Mouse (Mus musculus) CH12.LX (cell line): ENCODE results near the gene Zmynd8. TPM values are rescaled to one million over a fixed set of nuclear protein-coding genes. Genes with fewer than 3 reads are reported as not detected.

ENCODE experiments used
- DNase-seq: peaks from one replicate; pipeline ENCODE4 v3.0.0-alpha.2; 2013; ENCODE audit errors: extremely low read depth
- H3K27ac ChIP-seq: 2 replicates; pipeline ENCODE4 v1.5.1; 2012; ENCODE audit warnings: low read depth, mild to moderate bottlenecking, control low read depth, moderate library complexity; ENCODE audit not compliant: insufficient read depth
- H3K27me3 ChIP-seq: replicated peaks from 2 replicates; pipeline ENCODE3; 2012; ENCODE audit warnings: inconsistent platforms
- H3K36me3 ChIP-seq, 2 experiments: replicated peaks in 1 of 2; 2 replicates each; pipeline versions ENCODE3 to v1.6.1; 2012; ENCODE audit warnings: inconsistent platforms in 1 of 2, low read length in 1 of 2, mild to moderate bottlenecking in 1 of 2, mixed read lengths in 1 of 2, moderate library complexity in 1 of 2; ENCODE audit not compliant: control insufficient read depth in 1 of 2, insufficient read depth in 1 of 2
- H3K4me1 ChIP-seq, 2 experiments: 2 replicates each; pipeline ENCODE4 v1.6.1; 2012; ENCODE audit warnings: inconsistent platforms in 1 of 2, moderate library complexity in 1 of 2; ENCODE audit not compliant: insufficient read depth in 2 of 2, control insufficient read depth in 1 of 2
- H3K4me2 ChIP-seq: 2 replicates; pipeline ENCODE4 v1.6.1; 2012; ENCODE audit warnings: low read depth, mild to moderate bottlenecking, control low read depth; ENCODE audit not compliant: poor library complexity, insufficient read depth, severe bottlenecking
- H3K4me3 ChIP-seq, 3 experiments: fragments of 150-350 bp in 1 of 3; sonication (generic) in 1 of 3; replicated peaks in 1 of 3; 2 replicates each; pipeline versions ENCODE3 to v1.5.1; 2011 to 2012; ENCODE audit warnings: low read depth in 2 of 3, low read length in 2 of 3, mild to moderate bottlenecking in 2 of 3, moderate library complexity in 2 of 3, control low read depth in 1 of 3, improper control_type of control experiment in 1 of 3, inconsistent platforms in 1 of 3, mixed read lengths in 1 of 3; ENCODE audit not compliant: poor library complexity in 1 of 3
- H3K79me2 ChIP-seq: replicated peaks from 2 replicates; pipeline ENCODE4 v1.6.1; 2012; ENCODE audit warnings: mild to moderate bottlenecking, moderate library complexity; ENCODE audit not compliant: control insufficient read depth, poor library complexity, insufficient read depth, severe bottlenecking; ENCODE audit errors: extremely low read depth
- H3K9ac ChIP-seq: 2 replicates; pipeline ENCODE4 v1.6.1; 2012; ENCODE audit warnings: low read depth, mild to moderate bottlenecking, control low read depth, moderate library complexity; ENCODE audit not compliant: insufficient read depth
- H3K9me3 ChIP-seq: replicated peaks from 2 replicates; pipeline ENCODE3; 2012; ENCODE audit warnings: low read length, inconsistent platforms, mixed read lengths
- BHLHE40 ChIP-seq: IDR thresholded peaks from 2 replicates; pipeline ENCODE4 v1.6.1; 2011; ENCODE audit warnings: mild to moderate bottlenecking, low read depth, low read length, improper control_type of control experiment
- CHD2 ChIP-seq: IDR thresholded peaks from 2 replicates; pipeline ENCODE4 v1.6.1; 2011; ENCODE audit warnings: low read length, improper control_type of control experiment
- CTCF ChIP-seq, 2 experiments: IDR thresholded peaks in 1 of 2; conservative IDR thresholded peaks in 1 of 2; 2 replicates each; pipeline ENCODE4 v1.5.1; 2011 to 2012; ENCODE audit warnings: low read depth in 2 of 2, low read length in 2 of 2, improper control_type of control experiment in 1 of 2, inconsistent platforms in 1 of 2, mild to moderate bottlenecking in 1 of 2, moderate library complexity in 1 of 2
- E2F4 ChIP-seq: IDR thresholded peaks from 2 replicates; pipeline ENCODE4 v1.6.1; 2011; ENCODE audit warnings: low read depth, low read length, improper control_type of control experiment; ENCODE audit not compliant: insufficient replicate concordance
- ELF1 ChIP-seq: IDR thresholded peaks from 2 replicates; pipeline ENCODE4 v1.6.1; 2014; ENCODE audit warnings: low read depth, mild to moderate bottlenecking, inconsistent platforms, low read length, improper control_type of control experiment
- EP300 ChIP-seq: IDR thresholded peaks from 2 replicates; pipeline ENCODE4 v1.6.1; 2011; ENCODE audit warnings: low read length, improper control_type of control experiment
- ETS1 ChIP-seq: conservative IDR thresholded peaks from 2 replicates; pipeline ENCODE4 v1.6.1; 2012; ENCODE audit warnings: low read depth, mild to moderate bottlenecking, inconsistent platforms, low read length, improper control_type of control experiment, moderate library complexity
- IRF4 ChIP-seq: IDR thresholded peaks from 2 replicates; pipeline ENCODE4 v1.6.1; 2014; ENCODE audit warnings: low read depth, mild to moderate bottlenecking, inconsistent platforms, low read length, improper control_type of control experiment
- JUN ChIP-seq: IDR thresholded peaks from 2 replicates; pipeline ENCODE4 v1.6.1; 2011; ENCODE audit warnings: low read depth, mild to moderate bottlenecking, low read length, improper control_type of control experiment, moderate library complexity; ENCODE audit not compliant: insufficient read depth
- MAFK ChIP-seq: IDR thresholded peaks from 2 replicates; pipeline ENCODE4 v1.6.1; 2011; ENCODE audit warnings: low read length, improper control_type of control experiment; ENCODE audit not compliant: insufficient replicate concordance
- MAX ChIP-seq: IDR thresholded peaks from 2 replicates; pipeline ENCODE4 v1.6.1; 2011; ENCODE audit warnings: low read length, improper control_type of control experiment
- MEF2A ChIP-seq: IDR thresholded peaks from 2 replicates; pipeline ENCODE4 v1.6.1; 2014; ENCODE audit warnings: low read depth, mild to moderate bottlenecking, inconsistent platforms, low read length, improper control_type of control experiment, borderline replicate concordance
- MXI1 ChIP-seq: IDR thresholded peaks from 2 replicates; pipeline ENCODE4 v1.6.1; 2011; ENCODE audit warnings: mild to moderate bottlenecking, low read depth, low read length, improper control_type of control experiment
- NRF1 ChIP-seq: IDR thresholded peaks from 2 replicates; pipeline ENCODE4 v1.6.1; 2014; ENCODE audit warnings: low read depth, mild to moderate bottlenecking, inconsistent platforms, low read length, improper control_type of control experiment, moderate library complexity
- POLR2A ChIP-seq: IDR thresholded peaks from 2 replicates; pipeline ENCODE4 v1.6.1; 2011; ENCODE audit warnings: low read depth, mild to moderate bottlenecking, improper control_type of control experiment, low read length
- POLR2AphosphoS2 ChIP-seq: IDR thresholded peaks from 2 replicates; pipeline ENCODE4 v1.6.1; 2011; ENCODE audit warnings: low read depth, low read length, improper control_type of control experiment
- RAD21 ChIP-seq: IDR thresholded peaks from 2 replicates; pipeline ENCODE4 v1.6.1; 2011; ENCODE audit warnings: low read depth, mild to moderate bottlenecking, low read length, improper control_type of control experiment, moderate library complexity
- SIN3A ChIP-seq: IDR thresholded peaks from 2 replicates; pipeline ENCODE4 v1.6.1; 2012; ENCODE audit warnings: low read length, improper control_type of control experiment, inconsistent platforms
- SMC3 ChIP-seq: IDR thresholded peaks from 2 replicates; pipeline ENCODE4 v1.6.1; 2011; ENCODE audit warnings: low read depth, low read length, improper control_type of control experiment
- TBP ChIP-seq: conservative IDR thresholded peaks from 2 replicates; pipeline ENCODE4 v1.6.1; 2011; ENCODE audit warnings: low read depth, low read length, improper control_type of control experiment
- USF2 ChIP-seq: conservative IDR thresholded peaks from 2 replicates; pipeline ENCODE4 v1.6.1; 2011; ENCODE audit warnings: low read depth, low read length, improper control_type of control experiment
- ZMIZ1 ChIP-seq: IDR thresholded peaks from 2 replicates; pipeline ENCODE4 v1.6.1; 2012; ENCODE audit warnings: low read depth, mild to moderate bottlenecking, inconsistent platforms, low read length, improper control_type of control experiment
- ZNF384 ChIP-seq: IDR thresholded peaks from 2 replicates; pipeline ENCODE4 v1.6.1; 2012; ENCODE audit warnings: low read depth, low read length, improper control_type of control experiment, inconsistent platforms
- dilution Hi-C: fragments of 300-500 bp; cut with MboI; formaldehyde crosslinking; loops from 2 replicates; pipeline ENCODE4 v1.14.3; 2020; ENCODE audit warnings: low sequenced_read_pairs; ENCODE audit not compliant: extremely low pct_unique_long_range_greater_than_20kb, extremely low pct_ligation_motif_present
- in situ Hi-C: fragments of 300-500 bp; cut with MboI; formaldehyde crosslinking; loops from 3 replicates; pipeline ENCODE4 v1.14.3; 2019; ENCODE audit warnings: low sequenced_read_pairs, low pct_ligation_motif_present, low pct_unique_long_range_greater_than_20kb, mixed read lengths
- polyA plus RNA-seq: library from polyadenylated mRNA; unstranded; fragments of >175 nt; gene quantifications from 2 replicates; pipeline ENCODE4 v1.2.1, GENCODE M21; 2012; ENCODE audit warnings: low read depth; ENCODE audit not compliant: insufficient read length
- total RNA-seq, 2 experiments: library from RNA; depleted of rRNA; stranded (reverse); fragments of 300-350 nt in 1 of 2; fragments of >200 nt in 1 of 2; gene quantifications; 2 replicates each; pipeline ENCODE4 v1.2.3; 2012 to 2014

Gene Zmynd8
- total and polyA plus RNA-seq, 3 experiments = 33.6 to 84.5 (median 35.1) TPM

- TF ChIP-seq E2F4 (no peak), EP300 (no peak), NRF1 (no peak)
Measured at GRCm38 (mm10) chr2:165792431-165793282, 106.2 kb downstream of the Zmynd8 start (continued).

- Histone ChIP-seq H3K36me3 (peaks cover 69 to 81% of the 10 kb centered on the region in 2 experiments), H3K9ac (peak overlapping the region; percentile 71), H3K79me2 (peaks cover 22% of the 10 kb centered on the region), H3K27me3 (no peaks in the 10 kb centered on the region), H3K9me3 (no peaks in the 10 kb centered on the region), H3K27ac (peak overlapping the region; percentile 85), H3K4me1 (peaks cover 47 to 77% of the 10 kb centered on the region in 2 experiments), H3K4me2 (peak overlapping the region; percentile 90), H3K4me3 (peak overlapping the region; percentile 52 to 56 (median 53))
- peak; percentile 88 for DNase-seq
- in situ Hi-C loops = loop anchor here (25.0 kb wide), 1 partner anchor 246 kb away; no protein-coding TSS in a partner anchor
- TF ChIP-seq USF2 (no peak), ZNF384 (no peak), POLR2AphosphoS2 (no peak), MAX (0 out of 2 replicates have a peak, but pooled peaks have one; percentile 40), MAFK (no peak), ZMIZ1 (no peak), TBP (no peak), EP300 (no peak), IRF4 (no peak), MXI1 (peak; percentile 29; the same call in 1 of the 2 replicates), SMC3 (peak; percentile 46), RAD21 (peak; percentile 24), CTCF (conservative IDR thresholded peaks at IDR 0.05 in 1 of 2, IDR thresholded peaks at IDR 0.05 in 1 of 2; ENCODE audit: low read depth in 2 of 2, low read length in 2 of 2) (peak; percentile 74 to 81), CHD2 (no peak), POLR2A (no peak), NRF1 (no peak), SIN3A (peak; percentile 21; the same call in 1 of the 2 replicates), ELF1 (no peak), BHLHE40 (no peak), MEF2A (no peak; the same call in 1 of the 2 replicates), ETS1 (no peak), JUN (no peak)
- dilution Hi-C loops = no loop called here
Measured at GRCm38 (mm10) chr2:165791657-165792056, 107.2 kb downstream of the Zmynd8 start.
